Mouse (Mus musculus) forebrain, embryonic 10.5 days (tissue): ENCODE results near the gene Med28. TPM values are rescaled to one million over a fixed set of nuclear protein-coding genes. Genes with fewer than 3 reads are reported as not detected.

Source experiments
- DNase-seq: peaks from one replicate; pipeline ENCODE4 v3.0.0-alpha.2; 2017; ENCODE audit warnings: low spot score; ENCODE audit errors: extremely low spot score
- H3K27ac ChIP-seq: fragments of 300-500 bp; sonication (generic); 2 replicates; pipeline ENCODE4 v1.5.1; 2016; ENCODE audit warnings: mild to moderate bottlenecking
- H3K27me3 ChIP-seq: fragments of 300-500 bp; sonication (generic); 2 replicates; pipeline ENCODE4 v1.6.1; 2016; ENCODE audit warnings: mild to moderate bottlenecking; ENCODE audit not compliant: poor library complexity, severe bottlenecking
- H3K36me3 ChIP-seq: fragments of 300-500 bp; sonication (generic); replicated peaks from 2 replicates; pipeline ENCODE4 v1.6.1; 2016; ENCODE audit warnings: mild to moderate bottlenecking, moderate library complexity
- H3K4me1 ChIP-seq: fragments of 300-500 bp; sonication (generic); 2 replicates; pipeline ENCODE4 v1.6.1; 2016
- H3K4me3 ChIP-seq: fragments of 300-500 bp; sonication (generic); 2 replicates; pipeline ENCODE4 v1.5.1; 2016; ENCODE audit warnings: mild to moderate bottlenecking, moderate library complexity
- H3K9me3 ChIP-seq: fragments of 300-500 bp; sonication (generic); 2 replicates; pipeline ENCODE4 v1.6.1; 2016; ENCODE audit warnings: mild to moderate bottlenecking, moderate library complexity
- WGBS: fragments of 180-500 bp; shearing (Covaris S2); methylation state at CpG from one replicate; pipeline ENCODE4 v1.1.7; 2016; 5-methylcytosine and 5-hydroxymethylcytosine counted together
- polyA plus RNA-seq: library from polyadenylated mRNA; unstranded; fragments of >200 nt; fragmentation: Nextera tagmentation; extraction: Ambion mirVana; gene quantifications from 2 replicates; pipeline ENCODE4 v1.2.1, GENCODE M21; 2016

The Med28 gene
- polyA plus RNA-seq, 1 experiment from 2014 or later: 301 TPM

DNA sequence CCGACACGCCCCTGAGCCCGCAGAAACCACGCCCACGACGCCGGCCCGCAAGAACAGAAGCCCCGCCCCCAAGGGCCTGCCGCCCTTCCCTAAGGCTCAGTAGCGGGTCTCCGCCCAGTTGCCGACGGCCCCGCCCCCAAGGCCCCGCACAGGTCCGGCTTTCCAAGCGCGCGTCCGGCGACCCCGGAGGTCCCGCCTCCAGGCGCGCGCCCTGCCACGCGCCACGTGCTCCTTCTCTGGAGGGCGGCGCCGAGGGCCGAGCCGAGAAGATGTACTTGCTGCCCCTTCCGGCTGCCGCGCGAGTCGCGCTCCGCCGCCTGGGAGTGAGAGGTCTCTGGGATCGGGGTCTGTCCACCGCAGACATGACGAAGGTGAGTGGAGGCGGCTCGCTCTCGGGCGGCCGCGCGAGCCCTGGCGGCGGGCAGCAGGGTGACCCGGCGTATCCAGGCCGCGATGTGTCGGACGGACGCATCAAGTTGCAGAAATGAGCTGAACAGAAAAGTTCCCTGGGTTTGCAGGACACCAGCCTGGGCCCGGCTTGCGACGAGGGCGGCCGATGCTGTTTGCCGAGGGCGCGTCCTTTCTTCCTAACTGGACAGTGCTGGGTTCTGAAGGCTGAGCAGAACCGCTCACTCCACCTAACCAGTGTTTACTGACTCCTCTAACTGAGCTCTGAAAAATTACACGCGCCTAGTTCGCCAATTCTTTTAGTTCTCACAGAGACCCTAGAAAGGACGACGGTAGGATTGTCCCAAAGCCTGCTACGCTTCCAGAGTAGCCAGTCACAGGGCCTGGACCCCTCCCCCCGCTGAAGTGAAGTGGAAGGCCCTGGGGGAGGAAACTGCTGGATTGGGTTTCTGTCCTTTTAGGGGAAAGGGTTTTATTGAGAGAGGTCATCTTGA lies 26.6 kb upstream of the Med28 start, which contains the start of gene Lap3:
Gene Lap3, plus strand, starts transcription at position 184 of the 902 bp plus-strand sequence.
- DNase-seq: peak; percentile 97
- H3K9me3 ChIP-seq: no peaks in the 10 kb centered on the region
- H3K4me3 ChIP-seq: peak within 1 kb of the TSS; percentile 75
- peaks cover 34% of the 10 kb centered on the region for H3K36me3 ChIP-seq
- peak within 1 kb of the TSS; percentile 91 for H3K27ac ChIP-seq
- peaks cover 31% of the 10 kb centered on the region for H3K4me1 ChIP-seq
- 0 out of 2 replicates have a peak, but pooled peaks cover 12% of the 10 kb centered on the region for H3K27me3 ChIP-seq
- WGBS: under 1% methylated on average over 78 of the region's 78 CpGs

DNA sequence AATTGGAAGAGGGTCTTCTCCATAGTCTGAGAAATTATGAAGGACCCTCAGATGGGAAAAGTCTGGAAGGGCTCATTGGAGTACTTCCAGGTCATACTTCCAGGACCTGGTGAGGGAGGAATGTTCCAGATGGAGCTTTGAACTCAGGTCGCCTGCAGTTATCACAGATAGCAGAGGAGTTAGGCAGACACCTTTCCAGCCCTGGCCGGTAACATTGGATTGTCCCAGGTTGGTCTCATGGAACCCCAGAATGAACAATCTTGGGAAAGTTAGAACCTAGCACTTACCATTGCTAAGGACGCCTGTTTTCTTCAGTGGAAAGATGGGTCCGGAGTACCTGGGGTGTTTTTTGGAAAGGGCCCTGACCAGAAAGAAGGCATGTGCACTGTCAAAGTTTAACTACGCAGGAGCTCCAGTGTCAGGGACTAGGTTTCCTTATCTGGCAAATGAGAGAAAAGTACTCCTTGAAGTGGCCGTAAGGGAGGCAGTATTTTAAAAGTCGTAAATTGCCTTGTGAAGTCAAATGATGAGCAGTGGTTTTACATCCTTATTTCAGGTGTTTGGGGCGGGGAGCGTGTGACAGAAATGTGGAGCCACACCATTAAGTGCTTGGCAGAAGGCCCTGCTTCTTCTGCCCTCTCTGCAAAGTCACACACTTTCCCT lies 25.8 kb upstream of the Med28 start:
- H3K4me1 ChIP-seq: peaks cover 31% of the 10 kb centered on the region
- H3K27me3 ChIP-seq: 0 out of 2 replicates have a peak, but pooled peaks cover 12% of the 10 kb centered on the region
- peaks cover 42% of the 10 kb centered on the region for H3K36me3 ChIP-seq
- DNase-seq: no peak
- H3K4me3 ChIP-seq: peak overlapping the region; percentile 75
- H3K9me3 ChIP-seq: no peaks in the 10 kb centered on the region
- 73% methylated on average over 9 of the region's 9 CpGs for WGBS
- H3K27ac ChIP-seq: peak overlapping the region; percentile 91

GRCm38 (mm10) chr5:45495429-45495975 lies 24.5 kb upstream of the Med28 start:
- 0 out of 2 replicates have a peak, but pooled peaks cover 12% of the 10 kb centered on the region for H3K27me3 ChIP-seq
- peaks cover 31% of the 10 kb centered on the region for H3K4me1 ChIP-seq
- H3K4me3 ChIP-seq: no peak overlapping the region
- WGBS: 91% methylated on average over 3 of the region's 3 CpGs
- no peak for DNase-seq
- no peaks in the 10 kb centered on the region for H3K9me3 ChIP-seq
- no peak overlapping the region for H3K27ac ChIP-seq
- peaks cover 54% of the 10 kb centered on the region for H3K36me3 ChIP-seq

- Histone ChIP-seq H3K4me3 (no peak overlapping the region), H3K27ac (no peak overlapping the region), H3K36me3 (peaks cover 60% of the 10 kb centered on the region), H3K4me1 (peaks cover 30% of the 10 kb centered on the region), H3K9me3 (no peaks in the 10 kb centered on the region), H3K27me3 (0 out of 2 replicates have a peak, but pooled peaks cover 12% of the 10 kb centered on the region)
- no peak for DNase-seq
Measured at GRCm38 (mm10) chr5:45496042-45496441, 24.0 kb upstream of the Med28 start.

DNA sequence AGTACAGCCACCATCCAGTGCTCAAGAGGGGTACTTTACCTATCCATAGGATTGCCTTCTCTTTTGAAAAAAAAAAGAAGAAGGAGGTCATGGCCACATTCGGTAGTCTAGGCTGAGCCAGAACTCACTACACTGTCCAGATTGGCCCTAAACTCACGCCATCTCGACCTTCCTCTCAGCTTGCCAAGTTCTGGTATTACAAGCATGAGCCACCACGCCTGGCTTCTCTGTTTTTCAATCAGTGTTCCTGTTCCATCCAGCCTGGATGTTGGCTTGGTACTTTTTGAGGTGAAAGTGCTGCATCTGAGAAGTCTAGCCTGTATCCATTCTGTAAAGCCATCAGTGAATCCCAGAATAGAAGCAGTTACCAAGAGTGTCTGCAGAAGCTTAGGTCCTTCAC lies 23.6 kb upstream of the Med28 start:
- H3K27me3 ChIP-seq: 0 out of 2 replicates have a peak, but pooled peaks cover 9% of the 10 kb centered on the region
- peaks cover 26% of the 10 kb centered on the region for H3K4me1 ChIP-seq
- no peak overlapping the region for H3K4me3 ChIP-seq
- no peak overlapping the region for H3K27ac ChIP-seq
- H3K9me3 ChIP-seq: no peaks in the 10 kb centered on the region
- 90% methylated on average over 4 of the region's 4 CpGs for WGBS
- DNase-seq: no peak
- peaks cover 64% of the 10 kb centered on the region for H3K36me3 ChIP-seq

DNA sequence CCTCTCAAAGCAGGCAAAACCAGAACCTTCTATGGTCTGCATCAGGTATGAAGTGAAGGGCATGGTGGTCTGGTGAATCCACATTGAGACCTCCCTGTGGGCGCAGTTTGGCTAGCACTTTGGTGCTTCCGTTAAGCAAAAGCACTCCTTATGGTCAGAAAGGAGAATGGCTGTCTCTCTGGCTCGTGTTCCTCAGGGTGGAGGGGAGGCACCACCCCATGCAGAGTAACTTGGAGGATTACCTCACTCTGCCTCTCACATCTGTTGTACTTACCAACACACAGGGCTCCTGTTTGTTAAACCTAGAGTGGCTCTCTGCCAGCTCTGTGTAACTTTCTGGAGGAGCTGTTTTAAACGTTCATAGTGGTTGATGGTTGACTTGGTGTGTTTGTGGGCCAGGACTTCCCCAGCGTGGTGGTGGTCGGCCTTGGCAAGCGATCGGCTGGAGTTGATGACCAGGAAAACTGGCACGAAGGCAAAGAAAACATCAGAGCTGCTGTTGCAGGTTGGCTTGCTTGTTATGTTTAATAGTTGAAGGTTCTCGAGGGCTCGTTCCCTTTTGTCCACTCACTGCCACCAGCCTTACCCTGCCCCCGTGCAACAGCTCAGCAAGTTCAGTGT lies 23.0 kb upstream of the Med28 start:
- H3K27me3 ChIP-seq: 0 out of 2 replicates have a peak, but pooled peaks cover 4% of the 10 kb centered on the region
- WGBS: 91% methylated on average over 12 of the region's 12 CpGs
- H3K4me1 ChIP-seq: peaks cover 21% of the 10 kb centered on the region
- no peaks in the 10 kb centered on the region for H3K9me3 ChIP-seq
- no peak for DNase-seq
- H3K4me3 ChIP-seq: no peak overlapping the region
- peaks cover 70% of the 10 kb centered on the region for H3K36me3 ChIP-seq
- no peak overlapping the region for H3K27ac ChIP-seq

DNA sequence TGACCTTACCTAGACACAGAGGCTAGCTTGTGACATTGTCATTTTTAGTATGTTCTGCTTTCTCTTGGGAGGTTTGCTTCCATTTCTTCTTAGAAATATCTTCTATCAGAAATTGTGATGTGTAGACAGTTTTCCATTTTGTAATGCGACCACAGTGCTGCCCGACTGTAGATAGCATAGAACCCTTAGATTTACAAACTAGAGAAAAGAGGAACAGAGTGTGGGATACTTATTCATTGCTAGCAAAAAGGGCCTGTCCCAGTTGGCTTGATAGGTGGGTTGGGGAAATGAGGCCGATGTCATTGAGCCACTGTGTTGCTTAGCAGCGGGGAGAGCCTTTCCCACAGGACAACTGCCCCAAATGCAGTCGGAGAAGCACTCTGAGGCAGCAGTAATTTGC lies 22.5 kb upstream of the Med28 start:
- H3K9me3 ChIP-seq: no peaks in the 10 kb centered on the region
- no peaks in the 10 kb centered on the region for H3K27me3 ChIP-seq
- H3K27ac ChIP-seq: no peak overlapping the region
- 95% methylated on average over 5 of the region's 5 CpGs for WGBS
- H3K4me1 ChIP-seq: peaks cover 21% of the 10 kb centered on the region
- H3K4me3 ChIP-seq: no peak overlapping the region
- no peak for DNase-seq
- peaks cover 75% of the 10 kb centered on the region for H3K36me3 ChIP-seq

GRCm38 (mm10) chr5:45510071-45510470 lies 10.0 kb upstream of the Med28 start:
- H3K4me1 ChIP-seq: no peaks in the 10 kb centered on the region
- no peak overlapping the region for H3K27ac ChIP-seq
- no peak overlapping the region for H3K4me3 ChIP-seq
- DNase-seq: no peak
- no peaks in the 10 kb centered on the region for H3K27me3 ChIP-seq
- WGBS: 85% methylated on average over 7 of the region's 7 CpGs
- no peaks in the 10 kb centered on the region for H3K9me3 ChIP-seq
- peaks cover 96% of the 10 kb centered on the region for H3K36me3 ChIP-seq

DNA sequence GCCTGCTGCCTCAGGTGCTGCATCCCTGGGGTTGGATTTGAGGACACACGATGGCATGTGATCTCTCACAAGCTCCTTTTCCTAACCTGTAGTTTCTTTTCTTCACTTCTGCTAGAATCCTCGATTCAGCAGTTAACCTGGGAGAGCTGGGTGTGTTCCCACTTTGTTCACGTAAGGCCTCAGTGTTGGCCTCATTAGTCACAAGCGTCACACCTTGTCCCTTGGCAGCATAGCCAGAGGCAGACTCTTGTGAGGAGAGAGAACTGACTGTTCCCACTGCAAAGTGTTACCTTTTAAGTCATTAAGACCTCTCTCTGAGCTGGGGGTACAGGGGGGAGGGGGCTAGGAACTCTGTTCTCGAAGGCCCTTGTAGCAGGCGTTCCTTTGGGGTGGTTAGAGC lies 7.1 kb upstream of the Med28 start:
- Histone ChIP-seq H3K9me3 (no peaks in the 10 kb centered on the region), H3K4me3 (no peak overlapping the region), H3K27me3 (no peaks in the 10 kb centered on the region), H3K4me1 (no peaks in the 10 kb centered on the region), H3K27ac (no peak overlapping the region), H3K36me3 (peaks cover 80% of the 10 kb centered on the region)
- DNase-seq: no peak
- WGBS: 90% methylated on average over 6 of the region's 6 CpGs

DNA sequence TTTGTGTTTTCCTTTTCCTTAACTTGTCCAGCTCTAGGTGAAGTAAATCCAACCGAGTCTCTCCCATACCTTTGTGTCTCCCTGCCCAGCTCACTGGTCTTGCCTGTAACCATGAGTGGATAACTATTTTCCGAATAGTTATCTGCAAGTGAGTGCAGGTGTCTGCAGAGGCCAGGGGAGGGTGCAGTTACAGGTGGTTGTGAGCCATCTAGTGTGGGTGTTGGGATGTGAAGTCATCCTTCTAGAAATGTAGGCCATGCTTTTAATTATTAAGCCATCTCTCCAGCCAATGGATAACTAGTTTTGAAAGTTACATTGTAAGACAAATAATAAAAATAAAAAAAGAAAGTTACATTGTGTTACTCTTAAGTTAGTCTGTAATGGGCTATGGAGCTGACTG lies 6.5 kb upstream of the Med28 start:
- no peak for DNase-seq
- H3K4me1 ChIP-seq: no peaks in the 10 kb centered on the region
- WGBS: 90% methylated on average over 2 of the region's 2 CpGs
- no peak overlapping the region for H3K27ac ChIP-seq
- H3K36me3 ChIP-seq: peaks cover 75% of the 10 kb centered on the region
- no peaks in the 10 kb centered on the region for H3K27me3 ChIP-seq
- no peak overlapping the region for H3K4me3 ChIP-seq
- no peaks in the 10 kb centered on the region for H3K9me3 ChIP-seq

- H3K9me3 ChIP-seq: no peaks in the 10 kb centered on the region
- H3K36me3 ChIP-seq: peaks cover 66% of the 10 kb centered on the region
- DNase-seq: no peak
- peaks cover 1% of the 10 kb centered on the region for H3K4me1 ChIP-seq
- H3K27me3 ChIP-seq: no peaks in the 10 kb centered on the region
- H3K4me3 ChIP-seq: no peak overlapping the region
- WGBS: 90% methylated on average over 1 of the region's 1 CpGs
- no peak overlapping the region for H3K27ac ChIP-seq
Measured at GRCm38 (mm10) chr5:45514599-45514998, 5.4 kb upstream of the Med28 start.

DNA sequence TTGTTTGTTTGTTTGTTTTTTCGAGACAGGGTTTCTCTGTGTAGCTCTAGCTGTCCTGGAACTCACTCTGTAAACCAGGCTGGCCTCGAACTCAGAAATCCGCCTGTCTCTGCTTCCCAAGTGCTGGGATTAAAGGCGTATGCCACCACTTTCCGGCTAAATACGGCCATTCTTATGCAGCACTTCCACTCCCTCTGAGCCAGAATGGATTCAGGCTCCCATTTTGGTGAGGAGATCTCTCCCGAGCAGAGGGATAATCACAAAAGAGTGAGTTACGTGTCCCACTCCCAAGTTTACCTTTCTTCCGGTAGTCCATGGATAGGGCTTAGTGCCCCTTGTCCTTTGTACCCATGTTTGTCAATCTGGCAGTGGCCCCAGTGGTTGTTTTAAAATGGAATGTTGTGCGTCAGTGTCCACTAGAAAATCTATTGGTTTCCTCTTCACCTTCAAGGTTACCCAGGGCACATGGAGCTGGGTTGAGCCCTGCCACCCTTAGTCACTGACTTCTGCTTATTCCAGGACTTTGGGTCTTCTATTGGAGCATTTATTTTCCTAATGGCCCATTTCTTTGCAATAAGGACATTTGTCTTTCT lies 4.8 kb upstream of the Med28 start:
- peaks cover 60% of the 10 kb centered on the region for H3K36me3 ChIP-seq

More for the DNA sequence above, 4.8 kb upstream of the Med28 start:
- H3K4me3 ChIP-seq: no peak overlapping the region
- no peak for DNase-seq
- H3K27ac ChIP-seq: no peak overlapping the region
- H3K9me3 ChIP-seq: no peaks in the 10 kb centered on the region
- H3K4me1 ChIP-seq: peaks cover 4% of the 10 kb centered on the region
- no peaks in the 10 kb centered on the region for H3K27me3 ChIP-seq
- WGBS: 95% methylated on average over 10 of the region's 10 CpGs
